Mouse (Mus musculus) heart, postnatal 14 days (tissue): ENCODE results near the gene Desi1. TPM values are rescaled to one million over a fixed set of nuclear protein-coding genes. Genes with fewer than 3 reads are reported as not detected.
"Not testable (repeated sequence)": the region's sequence is repeated elsewhere in the genome, so short reads cannot be mapped to it uniquely, and the experiment has no call there.

ENCODE experiments used
- DNase-seq, 2 experiments: peaks; one replicate each; pipeline ENCODE4 v3.0.0; 2021 to 2022
- intact Hi-C: fragments of 180-260 bp; cut with DNase I; formaldehyde crosslinking; loops from one replicate; pipeline ENCODE4 v1.15.1; 2025
- total RNA-seq, 2 experiments: library from RNA; stranded (reverse); gene quantifications; 2 replicates each; pipeline ENCODE4 v1.2.3; 2021

The Desi1 gene
- total RNA-seq, 2 experiments from 2014 or later, result 22.6 to 27.9 TPM

- intact Hi-C loops, result not testable (repeated sequence)
Measured at GRCm38 (mm10) chr15:81969635-81970034, 64.0 kb downstream of the Desi1 start.

GRCm38 (mm10) chr15:81969173-81969572, 64.5 kb downstream of the Desi1 start:
- intact Hi-C loops, result no loop called here

More at GRCm38 (mm10) chr15:81969635-81970034, 64.0 kb downstream of the Desi1 start:
- not testable (repeated sequence) for DNase-seq

GRCm38 (mm10) chr15:81968447-81968846, 65.2 kb downstream of the Desi1 start:
- DNase-seq, result no peak

More at GRCm38 (mm10) chr15:81969173-81969572, 64.5 kb downstream of the Desi1 start:
- DNase-seq, result no peak

GRCm38 (mm10) chr15:81967821-81968220, 65.8 kb downstream of the Desi1 start:
- intact Hi-C loops, result no loop called here
- DNase-seq, result no peak

More at GRCm38 (mm10) chr15:81968447-81968846, 65.2 kb downstream of the Desi1 start:
- intact Hi-C loops, result no loop called here

- intact Hi-C loops, result no loop called here
- DNase-seq, result no peak
Measured at GRCm38 (mm10) chr15:81966062-81966829, 67.4 kb downstream of the Desi1 start.

GRCm38 (mm10) chr15:81964980-81965545, 68.6 kb downstream of the Desi1 start:
- no peak for DNase-seq
- intact Hi-C loops, result no loop called here

- DNase-seq, result no peak
- intact Hi-C loops, result no loop called here
Measured at GRCm38 (mm10) chr15:81964262-81964661, 69.4 kb downstream of the Desi1 start.

GRCm38 (mm10) chr15:81961078-81961451, 72.6 kb downstream of the Desi1 start:
- intact Hi-C loops, result no loop called here

GRCm38 (mm10) chr15:81960171-81961077, 73.2 kb downstream of the Desi1 start, which contains the start of gene Pmm1:
Gene Pmm1, minus strand, starts transcription at chr15:81960930.
- intact Hi-C loops, result loop anchor here (1.0 kb wide), 1 partner anchor 29 kb away; no protein-coding TSS in a partner anchor
- peak; percentile 98 for DNase-seq

More at GRCm38 (mm10) chr15:81961078-81961451, 72.6 kb downstream of the Desi1 start:
- DNase-seq, result no peak

- intact Hi-C loops, result loop anchor here (5.0 kb wide), 1 partner anchor 83 kb away; no protein-coding TSS in a partner anchor
- DNase-seq, result no peak
Measured at GRCm38 (mm10) chr15:81958906-81959305, 74.8 kb downstream of the Desi1 start.

- intact Hi-C loops, result loop anchor here (5.0 kb wide), 1 partner anchor 85 kb away; no protein-coding TSS in a partner anchor
Measured at GRCm38 (mm10) chr15:81957598-81957997, 76.1 kb downstream of the Desi1 start.

GRCm38 (mm10) chr15:81956457-81956856, 77.2 kb downstream of the Desi1 start:
- peak; percentile 30 to 60 for DNase-seq
- intact Hi-C loops, result loop anchor here (5.0 kb wide), 1 partner anchor 86 kb away; no protein-coding TSS in a partner anchor

More at GRCm38 (mm10) chr15:81957598-81957997, 76.1 kb downstream of the Desi1 start:
- DNase-seq, result no peak

- intact Hi-C loops, result loop anchor here (5.0 kb wide), 1 partner anchor 87 kb away; no protein-coding TSS in a partner anchor
- no peak for DNase-seq
Measured at GRCm38 (mm10) chr15:81955414-81955813, 78.2 kb downstream of the Desi1 start.

- no peak for DNase-seq
- intact Hi-C loops, result loop anchor here (5.0 kb wide), 1 partner anchor 88 kb away; no protein-coding TSS in a partner anchor
Measured at GRCm38 (mm10) chr15:81954716-81955115, 78.9 kb downstream of the Desi1 start.

GRCm38 (mm10) chr15:81954151-81954583, 79.5 kb downstream of the Desi1 start:
- intact Hi-C loops, result no loop called here
- DNase-seq, result no peak

GRCm38 (mm10) chr15:81952310-81952709, 81.4 kb downstream of the Desi1 start:
- intact Hi-C loops, result no loop called here
- DNase-seq, result no peak

GRCm38 (mm10) chr15:81951159-81951558, 82.5 kb downstream of the Desi1 start:
- no peak for DNase-seq
- intact Hi-C loops, result no loop called here

- DNase-seq, result no peak
- intact Hi-C loops, result no loop called here
Measured at GRCm38 (mm10) chr15:81950716-81951115, 82.9 kb downstream of the Desi1 start.

- DNase-seq, result no peak
- intact Hi-C loops, result loop anchor here (10.0 kb wide), 1 partner anchor 45 kb away; no protein-coding TSS in a partner anchor
Measured at GRCm38 (mm10) chr15:81949476-81950131, 84.1 kb downstream of the Desi1 start.
